Mouse (Mus musculus) megakaryocyte, embryonic 14.5 days (primary cell): ENCODE results near the gene Vac14. TPM values are rescaled to one million over a fixed set of nuclear protein-coding genes. Genes with fewer than 3 reads are reported as not detected.
A peak's percentile ranks its signal among the peaks of the same experiment; 100 is the strongest.

Source experiments
- H3K27me3 ChIP-seq: replicated peaks from 2 replicates; pipeline ENCODE3; 2012; ENCODE audit warnings: inconsistent platforms
- H3K36me3 ChIP-seq: replicated peaks from 2 replicates; pipeline ENCODE3; 2012; ENCODE audit warnings: low read length, inconsistent platforms, mixed read lengths
- H3K4me1 ChIP-seq: 2 replicates; pipeline ENCODE4 v1.6.1; 2012; ENCODE audit warnings: inconsistent platforms
- H3K4me3 ChIP-seq: replicated peaks from 2 replicates; pipeline ENCODE3; 2012; ENCODE audit warnings: moderate library complexity, mild to moderate bottlenecking, inconsistent platforms
- H3K9me3 ChIP-seq: 2 replicates; pipeline ENCODE4 v1.6.1; 2012; ENCODE audit warnings: inconsistent platforms
- FLI1 ChIP-seq: IDR thresholded peaks from 2 replicates; pipeline ENCODE4 v1.6.1; 2012; ENCODE audit warnings: low read length, inconsistent platforms, mixed read lengths
- GATA1 ChIP-seq: IDR thresholded peaks from 3 replicates; pipeline ENCODE4 v1.6.1; 2012; ENCODE audit warnings: mixed read lengths, low read length, inconsistent platforms, borderline replicate concordance
- polyA plus RNA-seq: library from polyadenylated mRNA; stranded (reverse); fragments of >175 nt; gene quantifications from 2 replicates; pipeline ENCODE4 v1.2.3, GENCODE M21; 2012; ENCODE audit warnings: low replicate concordance; ENCODE audit not compliant: insufficient read depth

Gene Vac14
- polyA plus RNA-seq, 1 experiment, result 36.1 TPM

DNA sequence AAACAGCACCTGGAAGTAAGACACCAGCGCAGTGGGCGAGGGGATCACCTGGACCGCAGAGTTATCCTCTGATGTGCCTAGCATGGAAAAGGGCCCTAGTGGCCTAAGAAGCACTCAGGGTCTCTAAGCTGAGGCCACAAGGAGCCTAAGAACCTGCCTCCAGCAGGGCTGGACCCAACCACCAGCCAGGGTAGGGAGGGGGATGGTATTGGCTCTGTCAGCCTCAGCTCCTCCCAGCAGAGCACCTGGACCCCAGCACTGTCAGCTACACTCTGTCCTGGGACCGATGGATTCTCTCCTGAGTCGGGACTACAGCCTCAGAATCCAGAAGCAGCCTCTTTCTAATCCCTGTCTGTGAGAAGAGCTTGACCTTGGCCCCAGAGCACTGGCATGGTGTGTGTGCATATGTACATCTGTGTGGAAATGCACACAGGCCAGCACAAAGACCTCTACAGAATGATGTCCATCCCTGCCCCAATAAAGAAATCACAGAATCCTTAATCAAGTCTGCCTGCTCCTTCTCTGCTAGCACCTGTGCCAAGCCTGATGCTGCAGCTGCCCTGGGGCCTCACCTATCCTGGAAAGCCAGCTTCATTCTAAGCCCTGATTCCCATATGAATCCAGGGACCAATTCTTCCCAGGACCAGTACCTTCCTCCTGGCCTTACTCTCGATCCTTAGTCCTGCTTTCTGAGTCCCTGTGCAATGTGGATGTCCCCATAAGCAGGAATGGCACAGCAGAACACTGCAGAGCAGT, 101.7 kb downstream of the Vac14 start:
- Histone ChIP-seq H3K4me3 (peak overlapping the region; percentile 78), H3K9me3 (no peaks in the 10 kb centered on the region), H3K27me3 (no peaks in the 10 kb centered on the region), H3K36me3 (peaks cover 77% of the 10 kb centered on the region), H3K4me1 (peaks cover 92% of the 10 kb centered on the region)
- no peak for TF ChIP-seq GATA1
- TF ChIP-seq FLI1, result no peak

DNA sequence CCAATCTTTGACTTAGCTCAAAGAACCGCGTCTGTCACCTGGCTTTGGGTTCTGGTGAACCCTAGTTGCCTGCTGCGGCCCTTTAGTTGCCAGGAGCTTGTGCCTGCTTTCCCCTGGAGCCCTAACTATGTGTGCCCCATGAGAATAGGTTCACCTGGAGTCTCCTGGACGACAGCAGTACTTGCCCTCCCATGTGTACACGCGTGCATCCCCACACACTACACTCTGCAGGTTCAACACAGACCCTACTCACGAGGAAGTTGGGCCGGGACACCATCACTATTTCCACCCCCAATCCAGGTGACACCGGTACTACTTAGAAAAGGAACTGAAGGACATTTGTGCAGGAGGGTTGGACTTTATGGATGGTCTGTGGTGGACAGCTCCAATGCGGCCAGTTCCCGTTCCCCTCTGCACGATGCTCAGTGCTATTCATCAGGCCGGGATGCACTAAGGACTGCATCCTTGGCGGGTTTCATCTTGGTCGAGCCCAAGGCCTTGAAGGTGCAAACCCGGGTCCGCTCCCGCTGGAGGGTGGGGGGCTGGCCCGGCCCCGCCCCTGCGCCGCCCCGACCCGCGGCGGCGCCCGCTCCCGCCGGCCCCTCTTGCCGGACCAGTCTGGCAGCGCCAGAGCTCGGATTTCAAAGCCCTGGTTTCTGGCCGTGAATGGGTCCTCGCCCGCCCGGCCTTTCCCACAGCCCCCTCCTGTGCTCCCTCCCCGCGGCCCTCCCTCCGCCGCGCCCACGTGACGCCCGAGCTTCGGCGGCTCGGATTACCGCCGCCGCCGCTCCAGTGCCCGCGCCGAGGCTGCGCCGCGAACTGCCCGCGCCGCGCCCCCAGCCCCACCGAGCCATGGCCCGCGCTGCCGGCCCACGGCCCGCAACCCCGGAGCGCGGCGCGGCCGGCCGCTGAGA, 102.6 kb downstream of the Vac14 start, which contains the start of gene Mtss1l:
Mtss1l (plus strand) TSS at position 792 of the 914 bp plus-strand sequence.
- peaks cover 77% of the 10 kb centered on the region for H3K36me3 ChIP-seq
- no peaks in the 10 kb centered on the region for H3K27me3 ChIP-seq
- peak within 1 kb of the TSS; percentile 95 for H3K4me3 ChIP-seq
- peaks cover 93% of the 10 kb centered on the region for H3K4me1 ChIP-seq
- TF ChIP-seq GATA1, result no peak
- no peak for TF ChIP-seq FLI1
- H3K9me3 ChIP-seq, result no peaks in the 10 kb centered on the region

DNA sequence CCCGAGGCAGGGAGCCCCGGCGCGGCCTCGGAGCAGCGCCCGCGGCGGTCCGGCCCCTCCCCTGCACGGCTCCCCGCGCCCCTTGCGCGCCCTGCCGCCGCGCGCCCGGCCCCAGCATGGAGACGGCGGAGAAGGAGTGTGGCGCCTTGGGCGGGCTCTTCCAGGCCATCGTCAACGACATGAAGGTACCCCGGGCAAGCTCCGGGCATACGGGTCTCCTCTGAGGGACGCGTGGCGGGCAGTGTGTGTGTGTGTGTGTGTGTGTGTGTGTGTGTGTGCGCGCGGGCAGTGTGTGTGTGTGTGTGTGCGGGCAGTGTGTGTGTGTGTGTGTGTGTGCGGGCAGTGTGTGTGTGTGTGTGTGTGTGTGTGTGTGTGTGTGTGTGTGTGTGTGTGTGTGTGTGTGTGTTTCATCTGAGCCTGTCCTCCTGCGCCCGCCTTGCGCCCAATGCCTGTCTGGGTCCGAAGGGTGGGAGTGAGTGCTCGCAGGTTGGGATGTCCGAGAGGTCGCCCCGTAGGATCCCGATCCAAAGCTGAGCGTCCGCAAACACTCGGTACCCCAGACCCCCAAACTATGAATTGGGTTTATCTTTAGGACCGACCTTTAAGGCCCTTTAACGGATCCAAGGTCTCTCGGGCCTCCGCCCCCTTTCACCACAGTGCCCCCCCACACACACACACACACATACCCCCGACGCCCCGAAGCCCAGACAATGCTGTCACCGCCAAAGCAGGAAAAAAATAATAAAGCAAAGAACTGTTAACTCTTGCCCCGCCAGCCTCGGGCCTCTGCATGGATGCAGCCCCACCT, 103.4 kb downstream of the Vac14 start:
- Histone ChIP-seq H3K9me3 (no peaks in the 10 kb centered on the region), H3K36me3 (peaks cover 78% of the 10 kb centered on the region), H3K4me3 (peak overlapping the region; percentile 95), H3K4me1 (peaks cover 93% of the 10 kb centered on the region), H3K27me3 (no peaks in the 10 kb centered on the region)
- TF ChIP-seq FLI1, result no peak
- TF ChIP-seq GATA1, result no peak

GRCm38 (mm10) chr8:110722414-110723011, 104.1 kb downstream of the Vac14 start:
- H3K9me3 ChIP-seq, result no peaks in the 10 kb centered on the region
- no peaks in the 10 kb centered on the region for H3K27me3 ChIP-seq
- peaks cover 93% of the 10 kb centered on the region for H3K4me1 ChIP-seq
- no peak for TF ChIP-seq GATA1
- TF ChIP-seq FLI1, result no peak
- H3K36me3 ChIP-seq, result peaks cover 79% of the 10 kb centered on the region
- H3K4me3 ChIP-seq, result peak overlapping the region; percentile 95

GRCm38 (mm10) chr8:110724493-110724892, 106.1 kb downstream of the Vac14 start:
- no peak for TF ChIP-seq GATA1
- TF ChIP-seq FLI1, result no peak

GRCm38 (mm10) chr8:110725084-110725838, 106.9 kb downstream of the Vac14 start:
- peaks cover 81% of the 10 kb centered on the region for H3K36me3 ChIP-seq
- no peaks in the 10 kb centered on the region for H3K9me3 ChIP-seq
- H3K4me1 ChIP-seq, result peaks cover 93% of the 10 kb centered on the region
- H3K27me3 ChIP-seq, result no peaks in the 10 kb centered on the region
- peak overlapping the region; percentile 95 for H3K4me3 ChIP-seq
- TF ChIP-seq FLI1 (no peak), GATA1 (no peak)

More at GRCm38 (mm10) chr8:110724493-110724892, 106.1 kb downstream of the Vac14 start:
- H3K4me1 ChIP-seq, result peaks cover 93% of the 10 kb centered on the region
- no peaks in the 10 kb centered on the region for H3K9me3 ChIP-seq
- peak overlapping the region; percentile 95 for H3K4me3 ChIP-seq
- no peaks in the 10 kb centered on the region for H3K27me3 ChIP-seq
- H3K36me3 ChIP-seq, result peaks cover 80% of the 10 kb centered on the region

DNA sequence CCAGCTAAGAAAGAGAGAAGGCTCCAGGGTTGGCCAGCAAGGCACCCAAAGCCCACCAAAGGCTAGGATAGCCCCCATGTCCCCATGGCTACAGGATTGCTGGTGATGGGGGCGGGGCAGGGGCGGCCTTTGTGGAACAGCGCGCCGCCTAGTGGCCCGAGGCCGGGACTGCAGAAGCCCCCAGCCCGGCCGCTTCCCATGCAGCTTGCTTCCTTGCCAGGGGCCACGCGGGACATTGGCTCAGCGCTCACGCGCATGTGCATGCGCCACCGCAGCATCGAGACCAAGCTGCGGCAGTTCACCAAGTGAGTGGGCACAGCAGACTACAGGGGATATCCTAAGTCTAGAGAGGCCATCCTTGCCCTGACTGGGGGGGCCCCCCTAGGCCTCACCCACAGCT, 108.5 kb downstream of the Vac14 start:
- Histone ChIP-seq H3K36me3 (peaks cover 96% of the 10 kb centered on the region), H3K4me3 (no peak overlapping the region), H3K27me3 (no peaks in the 10 kb centered on the region), H3K4me1 (peaks cover 89% of the 10 kb centered on the region), H3K9me3 (no peaks in the 10 kb centered on the region)
- TF ChIP-seq GATA1, result no peak
- no peak for TF ChIP-seq FLI1

- Histone ChIP-seq H3K27me3 (no peaks in the 10 kb centered on the region), H3K36me3 (peaks cover 100% of the 10 kb centered on the region), H3K4me1 (peaks cover 46% of the 10 kb centered on the region), H3K9me3 (no peaks in the 10 kb centered on the region), H3K4me3 (no peak overlapping the region)
- no peak for TF ChIP-seq GATA1
- no peak for TF ChIP-seq FLI1
These were observed 113.0 kb downstream of the Vac14 start for GRCm38 (mm10) chr8:110731346-110731859.
